Mouse (Mus musculus): ENCODE data around the gene 1700001C02Rik. TPM values are rescaled to one million over a fixed set of nuclear protein-coding genes. Genes with fewer than 3 reads are reported as not detected.

Gene 1700001C02Rik
- polyA plus RNA-seq, 1 experiment from 2014 or later: 3.3 TPM

GRCm38 (mm10) chr5:30516376-30516775, 50.5 kb downstream of the 1700001C02Rik start:
- Histone ChIP-seq H3K4me2 (replicated peaks) (no peak overlapping the region), H3K4me1 (replicated peaks; ENCODE audit: control insufficient read depth, insufficient read depth, low read length) (no peaks in the 10 kb centered on the region), H3K27me3 (ENCODE audit: control insufficient read depth, insufficient read depth, low read length) (no peaks in the 10 kb centered on the region), H3K9me3 (ENCODE audit: control insufficient read depth, low read length) (no peaks in the 10 kb centered on the region), H3K4me3 (replicated peaks; ENCODE audit: low read length) (no peak overlapping the region), H3K36me3 (replicated peaks; ENCODE audit: control insufficient read depth, insufficient read depth) (no peaks in the 10 kb centered on the region), H3K9ac (no peak overlapping the region), H3K27ac (no peak overlapping the region)
- DNase-seq (ENCODE audit: low spot score): peak; percentile 40
- no peak for ATAC-seq (ENCODE audit: low FRiP score)
- 60% methylated on average over 7 of the region's 7 CpGs for WGBS

GRCm38 (mm10) chr5:30518108-30518507, 52.3 kb downstream of the 1700001C02Rik start:
- Histone ChIP-seq H3K9ac (no peak overlapping the region), H3K4me2 (replicated peaks) (no peak overlapping the region), H3K27ac (no peak overlapping the region), H3K4me1 (replicated peaks; ENCODE audit: control insufficient read depth, insufficient read depth, low read length) (no peaks in the 10 kb centered on the region), H3K4me3 (replicated peaks; ENCODE audit: low read length) (no peak overlapping the region), H3K9me3 (ENCODE audit: control insufficient read depth, low read length) (no peaks in the 10 kb centered on the region), H3K36me3 (replicated peaks; ENCODE audit: control insufficient read depth, insufficient read depth) (no peaks in the 10 kb centered on the region), H3K27me3 (ENCODE audit: control insufficient read depth, insufficient read depth, low read length) (no peaks in the 10 kb centered on the region)
- 73% methylated on average over 5 of the region's 5 CpGs for WGBS
- DNase-seq (ENCODE audit: low spot score): no peak
- no peak for ATAC-seq (ENCODE audit: low FRiP score)

GRCm38 (mm10) chr5:30518547-30518946, 52.7 kb downstream of the 1700001C02Rik start:
- DNase-seq (ENCODE audit: low spot score) (no peak), ATAC-seq (ENCODE audit: low FRiP score) (no peak)
- no peaks in the 10 kb centered on the region for H3K9me3 ChIP-seq (ENCODE audit: control insufficient read depth, low read length)
- H3K36me3 ChIP-seq (replicated peaks; ENCODE audit: control insufficient read depth, insufficient read depth): no peaks in the 10 kb centered on the region
- H3K4me2 ChIP-seq (replicated peaks): no peak overlapping the region
- WGBS: 81% methylated on average over 6 of the region's 6 CpGs
- no peak overlapping the region for H3K9ac ChIP-seq
- no peaks in the 10 kb centered on the region for H3K4me1 ChIP-seq (replicated peaks; ENCODE audit: control insufficient read depth, insufficient read depth, low read length)
- no peaks in the 10 kb centered on the region for H3K27me3 ChIP-seq (ENCODE audit: control insufficient read depth, insufficient read depth, low read length)
- no peak overlapping the region for H3K4me3 ChIP-seq (replicated peaks; ENCODE audit: low read length)
- H3K27ac ChIP-seq: no peak overlapping the region

GRCm38 (mm10) chr5:30519494-30519893, 53.6 kb downstream of the 1700001C02Rik start:
- no peaks in the 10 kb centered on the region for H3K27me3 ChIP-seq (ENCODE audit: control insufficient read depth, insufficient read depth, low read length)
- no peak overlapping the region for H3K9ac ChIP-seq
- 41% methylated on average over 7 of the region's 7 CpGs for WGBS
- H3K4me1 ChIP-seq (replicated peaks; ENCODE audit: control insufficient read depth, insufficient read depth, low read length): no peaks in the 10 kb centered on the region
- DNase-seq (ENCODE audit: low spot score): no peak
- H3K36me3 ChIP-seq (replicated peaks; ENCODE audit: control insufficient read depth, insufficient read depth): no peaks in the 10 kb centered on the region
- H3K27ac ChIP-seq: no peak overlapping the region
- H3K4me2 ChIP-seq (replicated peaks): no peak overlapping the region
- H3K9me3 ChIP-seq (ENCODE audit: control insufficient read depth, low read length): no peaks in the 10 kb centered on the region
- ATAC-seq (ENCODE audit: low FRiP score): no peak
- H3K4me3 ChIP-seq (replicated peaks; ENCODE audit: low read length): no peak overlapping the region

- H3K4me1 ChIP-seq (replicated peaks; ENCODE audit: control insufficient read depth, insufficient read depth, low read length): no peaks in the 10 kb centered on the region
- H3K9ac ChIP-seq: no peak overlapping the region
- WGBS: 85% methylated on average over 10 of the region's 10 CpGs
- H3K4me3 ChIP-seq (replicated peaks; ENCODE audit: low read length): no peak overlapping the region
- DNase-seq (ENCODE audit: low spot score) (no peak), ATAC-seq (ENCODE audit: low FRiP score) (no peak)
- no peaks in the 10 kb centered on the region for H3K9me3 ChIP-seq (ENCODE audit: control insufficient read depth, low read length)
- no peak overlapping the region for H3K27ac ChIP-seq
- H3K36me3 ChIP-seq (replicated peaks; ENCODE audit: control insufficient read depth, insufficient read depth): no peaks in the 10 kb centered on the region
- H3K4me2 ChIP-seq (replicated peaks): no peak overlapping the region
- H3K27me3 ChIP-seq (ENCODE audit: control insufficient read depth, insufficient read depth, low read length): no peaks in the 10 kb centered on the region
Measured at GRCm38 (mm10) chr5:30520214-30520732, 54.4 kb downstream of the 1700001C02Rik start.

GRCm38 (mm10) chr5:30522406-30522805, 56.6 kb downstream of the 1700001C02Rik start:
- Histone ChIP-seq H3K9me3 (ENCODE audit: control insufficient read depth, low read length) (no peaks in the 10 kb centered on the region), H3K4me1 (replicated peaks; ENCODE audit: control insufficient read depth, insufficient read depth, low read length) (no peaks in the 10 kb centered on the region), H3K4me3 (replicated peaks; ENCODE audit: low read length) (no peak overlapping the region), H3K9ac (no peak overlapping the region), H3K36me3 (replicated peaks; ENCODE audit: control insufficient read depth, insufficient read depth) (no peaks in the 10 kb centered on the region), H3K27me3 (ENCODE audit: control insufficient read depth, insufficient read depth, low read length) (no peaks in the 10 kb centered on the region), H3K27ac (no peak overlapping the region), H3K4me2 (replicated peaks) (no peak overlapping the region)
- ATAC-seq (ENCODE audit: low FRiP score): no peak
- DNase-seq (ENCODE audit: low spot score): no peak
- 72% methylated on average over 8 of the region's 8 CpGs for WGBS

GRCm38 (mm10) chr5:30523131-30523530, 57.3 kb downstream of the 1700001C02Rik start:
- H3K4me1 ChIP-seq (replicated peaks; ENCODE audit: control insufficient read depth, insufficient read depth, low read length): no peaks in the 10 kb centered on the region
- H3K4me2 ChIP-seq (replicated peaks): no peak overlapping the region

GRCm38 (mm10) chr5:30524213-30524612, 58.4 kb downstream of the 1700001C02Rik start:
- no peaks in the 10 kb centered on the region for H3K27me3 ChIP-seq (ENCODE audit: control insufficient read depth, insufficient read depth, low read length)
- 40% methylated on average over 3 of the region's 3 CpGs for WGBS

More at GRCm38 (mm10) chr5:30523131-30523530, 57.3 kb downstream of the 1700001C02Rik start:
- Histone ChIP-seq H3K9ac (no peak overlapping the region), H3K4me3 (replicated peaks; ENCODE audit: low read length) (no peak overlapping the region), H3K9me3 (ENCODE audit: control insufficient read depth, low read length) (no peaks in the 10 kb centered on the region), H3K36me3 (replicated peaks; ENCODE audit: control insufficient read depth, insufficient read depth) (no peaks in the 10 kb centered on the region), H3K27ac (no peak overlapping the region), H3K27me3 (ENCODE audit: control insufficient read depth, insufficient read depth, low read length) (no peaks in the 10 kb centered on the region)
- 85% methylated on average over 3 of the region's 3 CpGs for WGBS
- DNase-seq (ENCODE audit: low spot score) (no peak), ATAC-seq (ENCODE audit: low FRiP score) (no peak)

GRCm38 (mm10) chr5:30525920-30526836, 60.3 kb downstream of the 1700001C02Rik start:
- peak; percentile 50 for DNase-seq (ENCODE audit: low spot score)
- H3K9ac ChIP-seq: no peak overlapping the region
- H3K4me1 ChIP-seq (replicated peaks; ENCODE audit: control insufficient read depth, insufficient read depth, low read length): no peaks in the 10 kb centered on the region
- no peaks in the 10 kb centered on the region for H3K36me3 ChIP-seq (replicated peaks; ENCODE audit: control insufficient read depth, insufficient read depth)
- H3K27ac ChIP-seq: no peak overlapping the region
- H3K4me2 ChIP-seq (replicated peaks): no peak overlapping the region
- 24% methylated on average over 12 of the region's 12 CpGs for WGBS
- H3K4me3 ChIP-seq (replicated peaks; ENCODE audit: low read length): no peak overlapping the region
- ATAC-seq (ENCODE audit: low FRiP score): peak; percentile 31; the same call in 1 of the 2 replicates
- no peaks in the 10 kb centered on the region for H3K27me3 ChIP-seq (ENCODE audit: control insufficient read depth, insufficient read depth, low read length)
- no peaks in the 10 kb centered on the region for H3K9me3 ChIP-seq (ENCODE audit: control insufficient read depth, low read length)

More at GRCm38 (mm10) chr5:30524213-30524612, 58.4 kb downstream of the 1700001C02Rik start:
- Histone ChIP-seq H3K36me3 (replicated peaks; ENCODE audit: control insufficient read depth, insufficient read depth) (no peaks in the 10 kb centered on the region), H3K4me3 (replicated peaks; ENCODE audit: low read length) (no peak overlapping the region), H3K9me3 (ENCODE audit: control insufficient read depth, low read length) (no peaks in the 10 kb centered on the region), H3K27ac (no peak overlapping the region), H3K4me1 (replicated peaks; ENCODE audit: control insufficient read depth, insufficient read depth, low read length) (no peaks in the 10 kb centered on the region), H3K9ac (no peak overlapping the region), H3K4me2 (replicated peaks) (no peak overlapping the region)
- no peak for ATAC-seq (ENCODE audit: low FRiP score)
- DNase-seq (ENCODE audit: low spot score): no peak
